Mouse (Mus musculus) right cerebral cortex, adult 18-20 months (tissue): ENCODE data around the gene Mthfr.
A peak's percentile ranks its signal among the peaks of the same experiment; 100 is the strongest.

Experiments
- DNase-seq: peaks from one replicate; pipeline ENCODE4 v3.0.0; 2022; ENCODE audit warnings: mixed read lengths

Mthfr gene

GRCm38 (mm10) chr4:148067346-148067745 is 28.5 kb downstream of the Mthfr start:
- DNase-seq: no peak

GRCm38 (mm10) chr4:148069602-148070218 is 30.8 kb downstream of the Mthfr start:
- DNase-seq: no peak

DNA sequence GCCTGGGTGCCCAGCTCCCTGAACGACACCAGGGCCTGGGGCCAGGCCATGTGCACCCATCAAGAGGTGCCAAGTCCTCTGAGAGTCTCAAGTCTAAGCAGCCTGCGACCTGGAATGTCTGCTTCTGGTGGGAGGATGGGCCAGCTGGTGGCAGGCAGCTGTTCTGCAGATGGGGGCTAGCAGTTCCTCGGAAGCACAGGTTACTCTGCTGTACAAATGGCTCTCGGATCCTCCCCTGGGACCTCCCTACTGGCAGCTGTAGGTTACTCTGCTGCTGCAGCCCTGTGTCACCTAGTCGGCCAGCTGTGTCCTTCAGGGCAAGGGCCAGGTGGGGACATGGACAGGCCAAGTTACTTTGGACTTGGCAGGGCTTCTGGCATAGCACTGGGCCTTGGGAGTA is 32.6 kb downstream of the Mthfr start:
- no peak for DNase-seq

GRCm38 (mm10) chr4:148074521-148075189 is 35.8 kb downstream of the Mthfr start:
- no peak for DNase-seq

DNA sequence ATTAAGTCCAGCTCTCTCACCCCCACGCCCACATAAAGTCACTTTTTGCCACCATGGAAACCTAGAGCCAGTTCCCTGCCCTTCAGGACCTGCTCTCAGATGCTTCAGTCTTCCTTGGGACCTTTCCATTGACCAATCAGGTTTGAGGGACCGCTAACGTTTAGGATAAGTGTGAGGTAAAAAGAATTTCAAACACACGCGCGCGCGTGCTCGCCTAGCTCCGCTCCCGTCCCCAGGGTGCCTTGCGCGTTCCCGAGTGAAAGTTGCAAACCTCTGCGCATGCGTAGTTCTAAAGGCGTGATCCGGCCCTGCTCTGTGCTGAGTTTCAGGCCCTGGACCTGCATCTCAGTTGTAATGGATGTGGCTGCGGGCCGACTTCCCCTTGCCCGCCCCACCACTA is 36.4 kb downstream of the Mthfr start:
- peak; percentile 71 for DNase-seq

GRCm38 (mm10) chr4:148075881-148076280 is 37.0 kb downstream of the Mthfr start:
- no peak for DNase-seq

- DNase-seq: no peak
These were observed 40.3 kb downstream of the Mthfr start for GRCm38 (mm10) chr4:148079212-148079611.

DNA sequence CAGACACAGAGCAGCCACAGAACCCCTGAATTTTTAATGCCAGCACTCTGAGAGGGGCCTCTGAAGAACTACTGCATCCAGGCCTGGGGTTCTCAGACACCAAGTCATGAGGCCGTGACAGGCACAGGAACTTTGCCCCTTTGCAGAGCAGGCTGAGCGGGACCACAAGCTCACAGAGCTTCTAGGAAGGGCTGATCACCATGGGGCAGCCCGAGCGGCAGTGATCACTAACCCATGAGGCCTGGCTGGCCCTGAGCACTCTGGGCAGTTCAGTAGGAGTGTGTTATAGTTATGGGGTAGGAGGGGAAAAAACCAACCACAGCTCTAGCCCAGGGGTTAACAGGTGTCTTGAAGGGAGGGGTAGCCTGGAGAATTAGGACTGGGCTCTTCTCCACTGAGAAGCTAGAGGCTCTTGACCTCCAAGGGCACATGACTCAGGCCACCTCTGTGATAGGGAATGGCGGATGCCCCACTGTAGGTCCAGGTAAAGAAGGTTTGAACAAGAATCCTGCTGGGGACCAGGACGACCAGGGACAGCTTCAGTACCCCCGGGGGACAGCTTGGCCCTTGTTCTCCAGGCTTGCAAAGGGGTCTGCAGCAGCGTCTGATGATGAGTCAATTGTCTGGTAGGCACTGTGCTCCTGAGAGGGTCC is 41.2 kb downstream of the Mthfr start:
- no peak for DNase-seq

GRCm38 (mm10) chr4:148080597-148080973 is 41.7 kb downstream of the Mthfr start:
- DNase-seq: no peak

GRCm38 (mm10) chr4:148081201-148081600 is 42.3 kb downstream of the Mthfr start:
- DNase-seq: no peak

DNA sequence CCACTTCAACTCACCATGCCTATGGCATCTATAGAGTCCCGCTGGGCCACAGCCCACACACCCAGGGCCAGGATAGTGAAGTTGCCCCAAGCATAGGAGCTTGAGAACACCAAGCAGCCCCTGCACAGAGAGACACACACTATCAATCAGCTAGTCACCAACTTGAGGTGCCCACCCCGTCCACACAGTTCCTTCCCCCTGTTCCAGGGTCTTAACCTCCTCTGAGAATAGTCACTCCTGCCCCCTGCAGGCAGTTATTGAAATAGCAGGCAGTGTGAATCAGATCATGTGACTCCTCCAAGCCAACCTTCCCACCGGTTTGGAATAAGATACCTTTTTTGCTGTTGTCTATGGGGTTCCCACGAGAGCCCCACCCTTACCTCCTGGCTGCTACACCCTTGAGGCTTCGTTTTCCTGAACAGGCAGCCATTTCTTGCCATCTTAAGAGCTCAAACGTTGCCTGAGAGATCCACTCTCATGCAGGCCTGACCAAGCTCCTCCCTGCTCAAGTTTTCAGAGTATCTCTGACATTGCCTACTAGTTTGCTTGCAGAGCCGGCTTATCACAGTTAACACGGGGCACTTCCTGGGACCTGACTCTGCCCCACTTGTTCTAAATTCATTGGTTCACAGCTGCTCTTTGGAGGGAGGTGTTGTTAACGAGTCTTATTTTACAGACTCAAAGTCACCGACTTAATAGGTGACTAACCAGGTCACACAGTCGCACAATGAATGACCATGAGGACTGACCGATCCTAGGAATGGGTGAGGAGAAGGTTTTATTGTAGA is 43.6 kb downstream of the Mthfr start:
- DNase-seq: no peak

- no peak for DNase-seq
These were observed 44.5 kb downstream of the Mthfr start for GRCm38 (mm10) chr4:148083176-148083899.

DNA sequence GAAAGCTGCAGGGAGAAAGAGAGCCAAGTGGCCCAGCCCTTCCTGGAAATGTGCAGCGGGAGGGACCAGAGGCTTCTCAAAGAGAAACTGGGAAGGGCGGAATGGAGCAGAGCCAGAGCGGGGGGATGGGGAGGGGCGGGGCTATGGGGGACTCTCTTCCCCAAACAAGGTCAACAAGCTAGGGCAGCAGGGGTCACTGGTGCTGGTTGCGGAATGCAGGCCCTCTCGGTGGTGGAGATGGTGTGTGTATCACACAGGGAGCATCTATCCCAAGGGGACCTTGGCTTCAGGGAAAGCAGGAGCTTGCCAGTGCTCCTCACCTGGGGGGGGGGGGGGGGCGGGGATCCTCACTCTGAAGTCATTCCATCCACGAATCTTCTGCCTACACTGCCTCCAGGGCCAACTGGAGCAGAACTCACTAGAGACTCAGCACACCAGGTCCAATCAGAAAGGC is 45.4 kb downstream of the Mthfr start:
- no peak for DNase-seq

- no peak for DNase-seq
These were observed 46.4 kb downstream of the Mthfr start for GRCm38 (mm10) chr4:148085131-148085906.

DNA sequence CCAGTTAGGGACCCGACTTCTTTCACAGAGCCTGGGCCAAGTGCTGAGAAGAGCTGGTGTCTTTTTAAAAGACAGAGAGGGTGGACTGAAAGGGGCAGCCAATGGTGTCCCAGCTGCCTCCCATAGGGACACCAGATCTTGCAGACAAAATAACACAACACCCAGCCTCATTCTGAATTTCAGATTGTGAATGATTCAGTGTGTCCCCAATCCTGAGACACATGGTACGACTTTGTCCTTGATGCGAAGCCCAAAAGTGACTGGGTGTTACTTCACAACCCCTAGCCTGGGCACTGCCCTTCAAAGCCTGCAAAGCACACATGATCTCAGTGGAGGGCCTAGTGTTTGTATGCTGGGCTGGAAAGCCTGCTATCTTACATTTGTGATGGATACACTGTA is 47.0 kb downstream of the Mthfr start:
- DNase-seq: no peak

- no peak for DNase-seq
These were observed 48.4 kb downstream of the Mthfr start for GRCm38 (mm10) chr4:148087091-148087906.

- peak; percentile 95 for DNase-seq
These were observed 49.1 kb downstream of the Mthfr start, which contains the start of gene Agtrap for GRCm38 (mm10) chr4:148087907-148088527. Gene Agtrap, minus strand, starts transcription at chr4:148088031.

DNA sequence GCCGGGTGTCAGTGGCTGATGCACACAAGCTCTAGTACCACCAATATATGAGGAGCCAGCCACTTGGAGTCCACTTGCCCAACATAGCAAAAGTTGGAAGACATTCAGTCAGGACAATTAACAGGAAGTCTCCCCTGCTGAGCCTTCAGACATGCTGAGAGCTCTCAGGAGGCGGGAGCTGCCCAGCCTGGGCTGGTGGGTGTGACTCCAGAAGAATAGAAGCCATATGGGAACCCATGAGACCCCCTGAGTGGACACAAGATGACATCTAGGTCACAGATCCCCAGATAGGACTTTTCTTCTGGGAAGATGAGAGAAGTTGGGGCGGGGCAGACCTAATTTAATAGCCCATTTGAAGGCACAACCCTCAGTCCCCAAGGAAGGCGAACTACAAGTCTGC is 50.3 kb downstream of the Mthfr start:
- DNase-seq: no peak

DNA sequence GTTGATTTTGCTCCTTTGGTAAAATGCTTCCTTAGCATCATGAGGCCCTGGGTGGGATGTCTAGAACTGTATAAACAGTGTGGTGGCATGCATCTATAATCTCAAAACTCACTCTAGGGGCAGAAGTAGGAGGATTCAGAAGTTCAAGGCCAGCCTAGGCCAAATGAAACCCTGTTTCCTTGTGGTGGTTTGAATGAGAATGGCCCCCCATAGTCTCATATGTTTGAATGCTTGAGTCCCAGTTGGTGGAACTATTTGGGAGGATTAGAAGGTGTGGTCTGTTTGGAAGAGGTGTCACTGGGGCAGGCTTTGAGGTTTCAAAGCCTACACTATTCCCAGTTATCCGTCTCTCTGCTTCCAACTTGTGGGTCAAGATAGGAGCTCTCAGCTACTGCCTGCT is 52.3 kb downstream of the Mthfr start:
- DNase-seq: no peak

GRCm38 (mm10) chr4:148092551-148093271 is 53.8 kb downstream of the Mthfr start:
- no peak for DNase-seq
